Mouse (Mus musculus) liver, postnatal 0 days (tissue): ENCODE results near the gene Gtf2ird2. TPM values are rescaled to one million over a fixed set of nuclear protein-coding genes. Genes with fewer than 3 reads are reported as not detected.

Experiments
- ATAC-seq: fragments of 200-750 bp; cut with Nextera tagmentation; 2 replicates; pipeline ENCODE4 v1.8.0; 2017; ENCODE audit warnings: mild to moderate bottlenecking, moderate library complexity
- DNase-seq: peaks from one replicate; pipeline ENCODE4 v3.0.0-alpha.2; 2016
- H3K27ac ChIP-seq: fragments of 300-500 bp; sonication (generic); 2 replicates; pipeline ENCODE4 v1.5.1; 2014; ENCODE audit warnings: antibody characterized with exemption, moderate library complexity, mild to moderate bottlenecking, low read depth
- H3K27me3 ChIP-seq: fragments of 300-500 bp; sonication (generic); 2 replicates; pipeline ENCODE4 v1.6.1; 2014; ENCODE audit warnings: low read length, control low read depth, mixed read lengths; ENCODE audit not compliant: insufficient read depth
- H3K36me3 ChIP-seq: fragments of 300-500 bp; sonication (generic); replicated peaks from 2 replicates; pipeline ENCODE4 v1.6.1; 2014; ENCODE audit warnings: mild to moderate bottlenecking, control low read depth, low read length, moderate library complexity, mixed read lengths; ENCODE audit not compliant: insufficient read depth
- H3K4me1 ChIP-seq: fragments of 300-500 bp; sonication (generic); 2 replicates; pipeline ENCODE4 v1.6.1; 2014; ENCODE audit warnings: antibody characterized with exemption, mild to moderate bottlenecking, control low read depth; ENCODE audit not compliant: insufficient read depth
- H3K4me2 ChIP-seq: fragments of 300-500 bp; sonication (generic); 2 replicates; pipeline ENCODE4 v1.6.1; 2014; ENCODE audit warnings: low read depth, mild to moderate bottlenecking, low read length, moderate library complexity, mixed read lengths
- H3K4me3 ChIP-seq: fragments of 300-500 bp; sonication (generic); 2 replicates; pipeline ENCODE4 v1.5.1; 2014; ENCODE audit warnings: low read depth, low read length
- H3K9ac ChIP-seq: fragments of 300-500 bp; sonication (generic); replicated peaks from 2 replicates; pipeline ENCODE4 v1.6.1; 2014; ENCODE audit warnings: mild to moderate bottlenecking, moderate library complexity
- H3K9me3 ChIP-seq: fragments of 300-500 bp; sonication (generic); 2 replicates; pipeline ENCODE4 v1.6.1; 2016; ENCODE audit warnings: mild to moderate bottlenecking, control low read depth, low read length, mixed read lengths
- CTCF ChIP-seq: sonication (generic); IDR thresholded peaks from 2 replicates; pipeline ENCODE4 v1.5.1; 2016; ENCODE audit warnings: antibody characterized with exemption, low read depth
- EP300 ChIP-seq: IDR thresholded peaks from 2 replicates; pipeline ENCODE4 v1.6.1; 2016; ENCODE audit warnings: antibody characterized with exemption, low read depth, mild to moderate bottlenecking
- WGBS: fragments of 180-500 bp; shearing (Covaris S2); extraction: QIAGEN DNeasy Blood & Tissue Kit; methylation state at CpG from one replicate; pipeline ENCODE4 v1.1.7; 2014; ENCODE audit not compliant: insufficient replicate concordance; 5-methylcytosine and 5-hydroxymethylcytosine counted together
- polyA plus RNA-seq: library from polyadenylated mRNA; unstranded; fragments of >200 nt; fragmentation: Nextera tagmentation; extraction: Ambion mirVana; gene quantifications from 2 replicates; pipeline ENCODE4 v1.2.1, GENCODE M21; 2015

The Gtf2ird2 gene
- polyA plus RNA-seq, 1 experiment from 2014 or later, result 2.1 TPM

DNA sequence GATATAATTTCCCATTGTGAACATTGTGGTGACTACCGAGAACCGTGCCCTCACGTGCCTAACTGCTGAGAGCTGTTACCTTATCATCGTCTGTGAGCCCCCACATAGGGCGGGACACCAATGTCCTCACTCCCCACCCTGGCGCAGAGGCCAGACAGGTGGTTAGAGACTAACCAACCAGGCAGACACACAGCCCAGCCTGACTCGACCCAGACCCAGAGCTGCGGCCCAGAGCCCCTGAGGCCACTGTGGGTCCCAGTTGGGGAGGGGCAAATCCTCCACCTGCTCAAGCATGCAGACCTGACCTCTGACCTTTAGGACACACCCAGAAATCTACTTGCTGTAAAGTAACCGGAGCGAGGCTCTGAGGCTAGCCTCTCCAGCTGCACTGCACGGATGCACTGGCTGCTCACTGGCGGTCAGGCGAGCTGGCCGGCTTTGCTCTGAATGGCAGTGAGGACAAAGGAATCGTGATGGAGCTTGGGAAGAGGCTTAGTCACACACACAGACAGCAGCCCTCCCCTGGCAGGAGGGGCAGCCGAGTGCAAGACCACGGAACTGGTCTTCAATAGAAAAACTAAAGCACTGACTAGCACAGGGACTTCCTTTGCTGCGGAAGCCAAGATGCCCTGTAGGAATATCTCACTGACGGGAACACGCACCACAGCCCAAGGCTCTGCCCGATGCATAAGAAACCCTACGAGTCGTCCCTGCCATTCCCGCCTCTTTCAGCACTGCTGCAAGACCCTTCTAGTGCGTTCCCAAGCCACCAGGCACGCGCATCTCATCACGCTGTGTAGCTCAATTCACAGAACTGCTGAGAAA lies 54.3 kb downstream of the Gtf2ird2 start:
- H3K27me3 ChIP-seq, result no peaks in the 10 kb centered on the region
- DNase-seq (no peak), ATAC-seq (no peak)
- peaks cover 65% of the 10 kb centered on the region for H3K36me3 ChIP-seq
- no peak overlapping the region for H3K27ac ChIP-seq
- no peak overlapping the region for H3K4me2 ChIP-seq
- no peaks in the 10 kb centered on the region for H3K9me3 ChIP-seq
- H3K4me1 ChIP-seq, result peaks cover 38% of the 10 kb centered on the region
- no peak overlapping the region for H3K9ac ChIP-seq
- H3K4me3 ChIP-seq, result no peak overlapping the region
- no peak for TF ChIP-seq EP300
- TF ChIP-seq CTCF, result no peak
- WGBS, result 83% methylated on average over 28 of the region's 28 CpGs

- ATAC-seq, result no peak
- Histone ChIP-seq H3K4me3 (no peak overlapping the region), H3K27me3 (no peaks in the 10 kb centered on the region), H3K9ac (no peak overlapping the region), H3K4me2 (no peak overlapping the region), H3K27ac (no peak overlapping the region), H3K4me1 (peaks cover 4% of the 10 kb centered on the region; the same call in 1 of the 2 replicates), H3K36me3 (peaks cover 97% of the 10 kb centered on the region), H3K9me3 (no peaks in the 10 kb centered on the region)
- DNase-seq, result no peak
- WGBS, result 80% methylated on average over 5 of the region's 5 CpGs
- TF ChIP-seq CTCF (no peak), EP300 (no peak)
Observed at GRCm38 (mm10) chr5:134241831-134242230, 58.0 kb downstream of the Gtf2ird2 start.

GRCm38 (mm10) chr5:134243661-134244436 lies 60.0 kb downstream of the Gtf2ird2 start:
- Histone ChIP-seq H3K36me3 (peaks cover 98% of the 10 kb centered on the region), H3K4me3 (no peak overlapping the region), H3K4me2 (no peak overlapping the region), H3K9ac (no peak overlapping the region), H3K9me3 (no peaks in the 10 kb centered on the region), H3K27ac (no peak overlapping the region), H3K4me1 (no peaks in the 10 kb centered on the region), H3K27me3 (no peaks in the 10 kb centered on the region)
- ATAC-seq (no peak), DNase-seq (no peak)
- TF ChIP-seq CTCF (no peak), EP300 (no peak)
- 86% methylated on average over 26 of the region's 26 CpGs for WGBS

GRCm38 (mm10) chr5:134244890-134245289 lies 61.1 kb downstream of the Gtf2ird2 start:
- no peaks in the 10 kb centered on the region for H3K9me3 ChIP-seq
- H3K9ac ChIP-seq, result no peak overlapping the region
- DNase-seq (no peak), ATAC-seq (no peak)
- TF ChIP-seq EP300 (no peak), CTCF (no peak)
- no peak overlapping the region for H3K4me3 ChIP-seq
- H3K27ac ChIP-seq, result no peak overlapping the region
- peaks cover 98% of the 10 kb centered on the region for H3K36me3 ChIP-seq
- no peaks in the 10 kb centered on the region for H3K27me3 ChIP-seq
- H3K4me1 ChIP-seq, result no peaks in the 10 kb centered on the region
- no peak overlapping the region for H3K4me2 ChIP-seq
- 85% methylated on average over 5 of the region's 5 CpGs for WGBS

DNA sequence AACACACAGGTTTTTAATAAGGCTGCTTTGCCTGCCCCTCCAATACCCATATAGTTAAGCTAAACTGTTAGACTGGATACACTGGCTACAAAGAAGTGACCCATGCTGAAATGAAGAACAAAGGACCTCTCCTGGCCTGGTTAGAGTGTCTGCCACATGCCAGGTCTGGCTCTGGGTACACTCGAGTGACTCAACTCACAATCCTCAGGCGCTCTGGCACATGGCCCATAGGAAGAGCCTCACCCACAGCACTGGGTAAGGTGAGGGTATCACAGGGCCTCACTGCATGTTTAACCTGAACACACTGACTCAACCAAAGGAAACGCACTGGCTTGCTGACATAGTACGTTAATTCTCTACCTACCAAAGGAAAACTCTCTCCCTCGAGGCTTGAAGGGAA lies 62.3 kb downstream of the Gtf2ird2 start:
- WGBS, result 81% methylated on average over 5 of the region's 5 CpGs
- TF ChIP-seq CTCF, result no peak
- no peak for TF ChIP-seq EP300
- Histone ChIP-seq H3K9me3 (no peaks in the 10 kb centered on the region), H3K27ac (no peak overlapping the region), H3K4me3 (no peak overlapping the region), H3K4me2 (no peak overlapping the region), H3K4me1 (no peaks in the 10 kb centered on the region), H3K36me3 (peaks cover 91% of the 10 kb centered on the region), H3K9ac (no peak overlapping the region), H3K27me3 (no peaks in the 10 kb centered on the region)
- ATAC-seq, result no peak
- DNase-seq, result no peak

- H3K4me1 ChIP-seq, result no peaks in the 10 kb centered on the region
- H3K4me3 ChIP-seq, result no peak overlapping the region
- no peak for DNase-seq
- no peak for TF ChIP-seq CTCF
- TF ChIP-seq EP300, result no peak
- no peak overlapping the region for H3K9ac ChIP-seq
- no peak for ATAC-seq
- no peak overlapping the region for H3K4me2 ChIP-seq
- WGBS, result 89% methylated on average over 14 of the region's 14 CpGs
- peaks cover 88% of the 10 kb centered on the region for H3K36me3 ChIP-seq
- no peaks in the 10 kb centered on the region for H3K27me3 ChIP-seq
- no peaks in the 10 kb centered on the region for H3K9me3 ChIP-seq
- H3K27ac ChIP-seq, result no peak overlapping the region
Observed at GRCm38 (mm10) chr5:134248608-134249244, 64.9 kb downstream of the Gtf2ird2 start.
